In genomic region chr13:112354109-112354867, GRCm38 (mm10) we compare ENCODE assay signal across 10 mouse cellular contexts.
DNase-seq lines count a peak whose midpoint lies in the region; ATAC-seq and TF ChIP-seq lines count a peak whose summit lies in the region.
"Had no signal": no experiment of that assay in that cellular context is flagged by ENCODE, and none has a peak within 500 bp of the region (broad histone marks: within the 10 kb centered on the region; RNA-seq: fewer than 3 reads in every experiment).

No protein-coding gene starts in this region.

- no peaks in the 10 kb centered on the region for H3K27me3 ChIP-seq in heart, adult 2 months (ENCODE audit: control insufficient read depth, insufficient read depth, low read length)
- no peaks in the 10 kb centered on the region for H3K27me3 ChIP-seq in E14TG2a.4 (ENCODE audit: insufficient read depth, low read length)
- no peaks in the 10 kb centered on the region for H3K27me3 ChIP-seq in heart, embryonic 16.5 days (ENCODE audit: control insufficient read depth, insufficient read depth, low read length)
- H3K27me3 ChIP-seq: embryonic facial prominence, embryonic 12.5 days; stomach, embryonic 15.5 days had no signal

- TF ChIP-seq CTCF in heart, adult 2 months (IDR thresholded peaks at IDR 0.05): no peak
- no peak for TF ChIP-seq CTCF in E14TG2a.4 (conservative IDR thresholded peaks at IDR 0.05; ENCODE audit: low read length)

- no peaks in the 10 kb centered on the region for H3K79me2 ChIP-seq in heart, adult 2 months (replicated peaks; ENCODE audit: control insufficient read depth, insufficient read depth, low read length)

- H3K36me3 ChIP-seq in heart, adult 2 months (ENCODE audit: control insufficient read depth, insufficient read depth, low read length): 0 out of 2 replicates have a peak, but pooled peaks cover 2% of the 10 kb centered on the region
- H3K36me3 ChIP-seq in E14TG2a.4 (ENCODE audit: insufficient read depth, low read length): no peaks in the 10 kb centered on the region
- no peaks in the 10 kb centered on the region for H3K36me3 ChIP-seq in heart, embryonic 16.5 days (ENCODE audit: control insufficient read depth, insufficient read depth)
- H3K36me3 ChIP-seq: embryonic facial prominence, embryonic 12.5 days; stomach, embryonic 15.5 days had no signal

- 28% methylated on average over 6 of the region's 6 CpGs for WGBS in heart, adult 2 months
- WGBS in heart, embryonic 16.5 days: 35% methylated on average over 6 of the region's 6 CpGs

- H3K4me1 ChIP-seq in heart, adult 2 months (ENCODE audit: control insufficient read depth, insufficient read depth, low read length): peaks cover 9% of the 10 kb centered on the region
- peaks cover 45% of the 10 kb centered on the region for H3K4me1 ChIP-seq in E14TG2a.4 (replicated peaks; ENCODE audit: low read depth, low read length)
- peaks cover 11% of the 10 kb centered on the region for H3K4me1 ChIP-seq in heart, embryonic 16.5 days (ENCODE audit: control insufficient read depth, insufficient read depth, low read length)
- H3K4me1 ChIP-seq: stomach, embryonic 15.5 days had no signal

- no peak for TF ChIP-seq EP300 in heart, adult 2 months (IDR thresholded peaks at IDR 0.05; ENCODE audit: insufficient read depth, low read depth, low read length)

- no peak overlapping the region for H3K4me2 ChIP-seq in heart, embryonic 16.5 days (ENCODE audit: low read depth, low read length)
- H3K4me2 ChIP-seq: embryonic facial prominence, embryonic 12.5 days; stomach, embryonic 15.5 days had no signal

- H3K27ac ChIP-seq in heart, adult 2 months: peak overlapping the region; percentile 47
- peak overlapping the region; percentile 54; the same call in 1 of the 2 replicates for H3K27ac ChIP-seq in heart, embryonic 16.5 days (ENCODE audit: low read length)
- H3K27ac ChIP-seq: stomach, embryonic 15.5 days had no signal

- peaks cover 15% of the 10 kb centered on the region for H3K9me3 ChIP-seq in E14TG2a.4 (ENCODE audit: low read length)
- peaks cover 8% of the 10 kb centered on the region for H3K9me3 ChIP-seq in heart, embryonic 16.5 days (replicated peaks; ENCODE audit: control insufficient read depth, low read length)
- H3K9me3 ChIP-seq: embryonic facial prominence, embryonic 12.5 days; stomach, embryonic 15.5 days had no signal

- H3K9ac ChIP-seq in heart, adult 2 months (ENCODE audit: low read depth, low read length): no peak overlapping the region
- H3K9ac ChIP-seq in heart, embryonic 16.5 days (ENCODE audit: low read length): no peak overlapping the region
- H3K9ac ChIP-seq: embryonic facial prominence, embryonic 12.5 days; stomach, embryonic 15.5 days had no signal

- ATAC-seq in heart, embryonic 16.5 days (replicated peaks; ENCODE audit: extremely low read depth, insufficient read depth, low FRiP score): no peak; the same call in 1 of the 2 replicates

- H3K4me3 ChIP-seq in heart, adult 2 months: no peak overlapping the region
- peak overlapping the region; percentile 37 for H3K4me3 ChIP-seq in E14TG2a.4 (replicated peaks; ENCODE audit: low read length)
- H3K4me3 ChIP-seq in heart, embryonic 16.5 days (ENCODE audit: low read length): no peak overlapping the region
- H3K4me3 ChIP-seq: embryonic facial prominence, embryonic 12.5 days; stomach, embryonic 15.5 days had no signal

- no peak for TF ChIP-seq POLR2A in heart, adult 2 months (IDR thresholded peaks at IDR 0.05; ENCODE audit: insufficient read depth, low read depth, low read length)

- intact Hi-C loops in heart, adult 2 months (cut with DNase I): no loop called here
- intact Hi-C loops in heart, postnatal 36 days (cut with DNase I): no loop called here

- peak; percentile 36 to 48 for DNase-seq in heart, adult 2 months
- no peak for DNase-seq in heart, postnatal 36 days
- DNase-seq in embryo, embryonic 11 days: peak; percentile 40
- no peak for DNase-seq in layer of hippocampus, postnatal 36 days
- no peak for DNase-seq in natural killer cell, adult 2 months (ENCODE audit: low spot score in 2 of 2)
- no peak for DNase-seq in yolk sac, embryonic 10.5 days (ENCODE audit: low spot score)

Comparison
In these comparisons a context has a peak if more than half of its experiments do, and no peak if none do; other contexts are left out.
1. DNase-seq: peak in heart, adult 2 months (2 of 2) and embryo, embryonic 11 days (single experiment); none in heart, postnatal 36 days (0 of 2), layer of hippocampus, postnatal 36 days (0 of 2), natural killer cell, adult 2 months (0 of 2) and yolk sac, embryonic 10.5 days (single experiment).